12 mouse cellular contexts compared by ENCODE assay signal in the genomic region with DNA sequence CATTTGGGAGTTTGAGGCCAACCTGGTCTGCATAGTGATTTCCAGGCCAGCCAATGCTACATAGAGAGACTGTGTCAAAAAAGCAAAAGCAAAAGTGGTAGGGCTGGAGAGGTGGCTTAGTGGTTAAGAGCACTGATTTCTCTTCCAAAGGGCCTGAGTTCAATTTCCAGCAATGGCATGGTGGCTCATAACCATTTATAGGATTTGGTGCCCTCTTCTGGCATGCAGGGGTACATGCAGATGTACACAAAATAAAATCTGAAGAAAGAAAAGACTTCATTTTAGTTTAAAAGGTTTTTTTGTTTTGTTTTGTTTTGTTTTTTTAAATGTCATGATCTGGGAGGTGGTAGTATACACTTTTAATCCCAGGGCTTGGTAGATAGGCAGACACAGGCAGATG. TPM values are rescaled to one million over a fixed set of nuclear protein-coding genes. Genes with fewer than 3 reads are reported as not detected.
DNase-seq lines count a peak whose midpoint lies in the region; ATAC-seq and TF ChIP-seq lines count a peak whose summit lies in the region.
"Had no signal": no experiment of that assay in that cellular context is flagged by ENCODE, and none has a peak within 500 bp of the region (broad histone marks: within the 10 kb centered on the region; RNA-seq: fewer than 3 reads in every experiment).

No protein-coding gene starts in this region.

- no peak overlapping the region for H3K4me2 ChIP-seq in intestine, postnatal 0 days (replicated peaks; ENCODE audit: low read depth)
- no peak overlapping the region for H3K4me2 ChIP-seq in intestine, embryonic 15.5 days (replicated peaks)
- H3K4me2 ChIP-seq: limb, embryonic 13.5 days had no signal

- no peak for ATAC-seq in intestine, postnatal 0 days
- no peak for ATAC-seq in intestine, embryonic 15.5 days

- no peaks in the 10 kb centered on the region for H3K9me3 ChIP-seq in intestine, postnatal 0 days (ENCODE audit: control insufficient read depth)
- H3K9me3 ChIP-seq in intestine, embryonic 15.5 days: no peaks in the 10 kb centered on the region
- H3K9me3 ChIP-seq: limb, embryonic 13.5 days had no signal

- DNase-seq in 3T3-L1 (ENCODE audit: low read depth, low spot score): peak; percentile 68
- peak; percentile 65 for DNase-seq in CD4-positive helper T cell, adult 2 months (ENCODE audit: low read depth, low spot score)
- peak; percentile 73 for DNase-seq in brain, adult 2 months (ENCODE audit: low read depth, low spot score)
- DNase-seq in frontal cortex, postnatal 25 days (ENCODE audit: low spot score in 2 of 2): no peak
- no peak for DNase-seq in frontal cortex, postnatal 14 days (ENCODE audit: low spot score in 2 of 2)
- DNase-seq in thymus, postnatal 36 days: no peak
- DNase-seq: adrenal gland, postnatal 25 days; heart, adult 11 months; kidney, adult 11 months had no signal

- H3K27ac ChIP-seq in intestine, postnatal 0 days (ENCODE audit: low read depth, low read length): no peak overlapping the region
- no peak overlapping the region for H3K27ac ChIP-seq in intestine, embryonic 15.5 days
- H3K27ac ChIP-seq: limb, embryonic 13.5 days had no signal

- H3K4me1 ChIP-seq in intestine, postnatal 0 days (replicated peaks; ENCODE audit: control insufficient read depth, insufficient read depth, low read length): no peaks in the 10 kb centered on the region
- peaks cover 7% of the 10 kb centered on the region for H3K4me1 ChIP-seq in intestine, embryonic 15.5 days (replicated peaks)

- no peak overlapping the region for H3K9ac ChIP-seq in intestine, postnatal 0 days (ENCODE audit: low read depth, low read length)
- H3K9ac ChIP-seq in intestine, embryonic 15.5 days: no peak overlapping the region
- H3K9ac ChIP-seq: limb, embryonic 13.5 days had no signal

- H3K4me3 ChIP-seq in intestine, postnatal 0 days (ENCODE audit: low read depth, low read length): no peak overlapping the region
- no peak overlapping the region for H3K4me3 ChIP-seq in intestine, embryonic 15.5 days (replicated peaks)
- H3K4me3 ChIP-seq: limb, embryonic 13.5 days had no signal

- no peaks in the 10 kb centered on the region for H3K27me3 ChIP-seq in intestine, postnatal 0 days (replicated peaks; ENCODE audit: control insufficient read depth, insufficient read depth, low read length)
- H3K27me3 ChIP-seq in intestine, embryonic 15.5 days (replicated peaks): no peaks in the 10 kb centered on the region

- TF ChIP-seq CTCF in intestine, postnatal 0 days (IDR thresholded peaks at IDR 0.05; ENCODE audit: low read depth): peak; percentile 83

- H3K36me3 ChIP-seq in intestine, postnatal 0 days (ENCODE audit: control insufficient read depth, insufficient read depth): no peaks in the 10 kb centered on the region
- no peaks in the 10 kb centered on the region for H3K36me3 ChIP-seq in intestine, embryonic 15.5 days
- H3K36me3 ChIP-seq: limb, embryonic 13.5 days had no signal

RNA-seq across cellular contexts. Expression of a gene that starts 4.2 kb away (rescaled TPM):
- polyA plus RNA-seq in intestine, postnatal 0 days (2015; fragmentation: Nextera tagmentation; extraction: Ambion mirVana): 167 and 171 TPM in 2 replicates
- polyA plus RNA-seq in intestine, embryonic 15.5 days (2015; fragmentation: Nextera tagmentation; extraction: Ambion mirVana): 150 and 153 TPM in 2 replicates

RNA-seq across cellular contexts. Expression of a gene that starts 6.3 kb away (rescaled TPM):
- 5.5 and 6.2 TPM in 2 replicates for polyA plus RNA-seq in intestine, postnatal 0 days (2015; fragmentation: Nextera tagmentation; extraction: Ambion mirVana)
- polyA plus RNA-seq in intestine, embryonic 15.5 days (2015; fragmentation: Nextera tagmentation; extraction: Ambion mirVana): 6.1 and 7.6 TPM in 2 replicates

RNA-seq across cellular contexts. Expression of a gene that starts 31.4 kb away (rescaled TPM):
- 8.2 and 10.5 TPM in 2 replicates for polyA plus RNA-seq in intestine, postnatal 0 days (2015; fragmentation: Nextera tagmentation; extraction: Ambion mirVana)
- 17.8 and 22.6 TPM in 2 replicates for polyA plus RNA-seq in intestine, embryonic 15.5 days (2015; fragmentation: Nextera tagmentation; extraction: Ambion mirVana)

RNA-seq across cellular contexts. Expression of a gene that starts 34.2 kb away (rescaled TPM):
- polyA plus RNA-seq in intestine, postnatal 0 days (2015; fragmentation: Nextera tagmentation; extraction: Ambion mirVana): 0.13 and 0.24 TPM in 2 replicates
- 0.80 and 0.84 TPM in 2 replicates for polyA plus RNA-seq in intestine, embryonic 15.5 days (2015; fragmentation: Nextera tagmentation; extraction: Ambion mirVana)

RNA-seq across cellular contexts. Expression of a gene that starts 47.2 kb away (rescaled TPM):
- 31.3 and 37.0 TPM in 2 replicates for polyA plus RNA-seq in intestine, postnatal 0 days (2015; fragmentation: Nextera tagmentation; extraction: Ambion mirVana)
- 36.8 and 38.0 TPM in 2 replicates for polyA plus RNA-seq in intestine, embryonic 15.5 days (2015; fragmentation: Nextera tagmentation; extraction: Ambion mirVana)

Comparison
In these comparisons a context has a peak if more than half of its experiments do, and no peak if none do; other contexts are left out.
1. DNase-seq: peak in 3T3-L1 (single experiment), CD4-positive helper T cell, adult 2 months (single experiment) and brain, adult 2 months (single experiment); none in frontal cortex, postnatal 25 days (0 of 2), frontal cortex, postnatal 14 days (0 of 2) and thymus, postnatal 36 days (0 of 2).